Mouse (Mus musculus) adrenal gland, adult 10 weeks (tissue): Measurements from ENCODE around the gene Kdm5c. TPM values are rescaled to one million over a fixed set of nuclear protein-coding genes. Genes with fewer than 3 reads are reported as not detected.

ENCODE experiments used
- polyA plus RNA-seq: library from polyadenylated mRNA; stranded (reverse); fragments of 350-450 nt; fragmentation: Illumina TruSeq; extraction: RNeasy Lipid Tissue Mini Kit (QIAGEN cat#74804); gene quantifications from one replicate; pipeline ENCODE4 v1.2.3, GENCODE M21; 2014; ENCODE audit warnings: low read depth, low replicate concordance

The Kdm5c gene
- polyA plus RNA-seq = 17.2 TPM

GRCm38 (mm10) chrX:152232781-152233763, at the start of gene Kdm5c:
TSS of gene Kdm5c (plus strand) at chrX:152233020.

Other genes starting within 250 kb of the Kdm5c start
- gene Hsd17b10, start 231.2 kb upstream of the Kdm5c start, polyA plus RNA-seq = 117 TPM
- not detected for gene Ribc1, start 216.7 kb upstream of the Kdm5c start, polyA plus RNA-seq
- 94.7 TPM for gene Smc1a, start 216.6 kb upstream of the Kdm5c start, polyA plus RNA-seq
- 4.4 TPM for gene Iqsec2, start 88.8 kb upstream of the Kdm5c start, polyA plus RNA-seq
- gene Kantr, start 94.5 kb downstream of the Kdm5c start, polyA plus RNA-seq = 25.8 TPM
- gene Tspyl2, start 109.4 kb downstream of the Kdm5c start, polyA plus RNA-seq = 35.5 TPM
- gene Gpr173, start 135.7 kb downstream of the Kdm5c start, polyA plus RNA-seq = 2.5 TPM